Mouse (Mus musculus) neural tube, embryonic 10.5 days (tissue): Measurements from ENCODE around the gene Ceacam9.
A peak's percentile ranks its signal among the peaks of the same experiment; 100 is the strongest.
"Not testable (repeated sequence)": the region's sequence is repeated elsewhere in the genome, so short reads cannot be mapped to it uniquely, and the experiment has no call there.

Experiments used
- DNase-seq: peaks from one replicate; pipeline ENCODE4 v3.0.0-alpha.2; 2017; ENCODE audit warnings: low spot score; ENCODE audit errors: extremely low spot score

Gene Ceacam9

DNA sequence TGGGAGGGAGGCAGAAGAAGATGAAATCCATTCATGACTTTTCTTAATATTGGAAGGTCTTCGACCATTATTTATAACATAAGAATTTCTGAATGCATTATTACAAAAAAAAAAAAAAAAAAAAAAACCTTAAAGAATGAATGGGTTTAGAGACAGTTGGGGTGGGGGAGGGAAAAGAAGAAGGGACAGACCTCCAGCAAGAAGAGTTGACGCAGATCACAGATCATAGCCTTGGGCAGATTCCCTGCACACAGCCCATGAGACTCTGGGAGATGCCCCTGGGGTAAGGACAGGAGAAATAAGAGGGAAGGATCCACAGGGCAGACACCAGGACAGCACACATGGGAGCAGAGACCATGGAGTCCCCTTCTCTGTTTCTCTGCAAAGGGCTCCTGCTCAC lies at the start of gene Ceacam9:
TSS of gene Ceacam9 (plus strand) at position 301 of the 400 bp plus-strand sequence.
- DNase-seq, result no peak

GRCm38 (mm10) chr7:16673823-16674222 lies 47.9 kb upstream of the Ceacam9 start:
- DNase-seq, result no peak

- not testable (repeated sequence) for DNase-seq
Measured at GRCm38 (mm10) chr7:16674699-16675098, 47.0 kb upstream of the Ceacam9 start.

DNA sequence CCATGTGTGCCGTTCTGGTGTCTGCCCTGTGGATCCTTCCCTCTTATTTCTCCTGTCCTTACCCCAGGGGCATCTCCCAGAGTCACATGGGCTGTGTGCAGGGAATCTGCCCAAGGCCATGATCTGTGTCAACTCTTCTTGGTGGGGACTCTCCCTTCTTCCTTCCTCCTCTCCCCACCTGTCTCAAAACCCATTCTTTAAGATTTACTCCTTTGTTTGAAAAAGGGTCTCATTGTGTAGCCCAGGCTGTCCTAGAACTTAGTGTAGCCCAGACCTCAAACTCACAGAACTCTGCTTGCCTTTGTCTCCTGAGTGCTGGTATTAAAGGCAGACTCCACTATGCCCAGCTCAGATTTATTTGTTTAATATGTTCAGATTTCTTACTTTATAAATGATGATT lies 46.1 kb upstream of the Ceacam9 start, which contains the start of gene Ceacam15:
TSS of gene Ceacam15 (minus strand) at position 101 of the 400 bp plus-strand sequence.
- no peak for DNase-seq

DNA sequence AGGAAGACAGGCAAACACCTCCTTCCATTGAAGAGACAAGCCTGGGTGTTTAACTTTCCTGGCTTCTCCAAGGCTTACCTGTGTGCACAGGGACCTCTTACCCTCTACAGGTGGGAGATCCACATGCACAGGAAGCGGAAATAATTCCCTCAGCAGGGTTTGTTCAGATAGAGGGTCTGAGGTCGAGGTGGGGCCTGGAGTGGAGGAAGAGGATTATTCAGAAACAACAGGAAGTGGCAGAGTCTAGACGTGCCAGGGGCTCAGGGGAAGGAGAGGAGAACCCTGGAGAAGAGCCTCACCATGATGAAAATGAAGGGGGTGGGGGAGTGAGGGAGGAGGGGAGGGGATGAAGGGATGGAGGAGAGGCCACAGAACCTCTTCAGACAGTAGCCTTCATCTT lies 41.5 kb upstream of the Ceacam9 start:
- not testable (repeated sequence) for DNase-seq

- no peak for DNase-seq
Measured at GRCm38 (mm10) chr7:16689196-16689595, 32.5 kb upstream of the Ceacam9 start.

- no peak for DNase-seq
Measured at GRCm38 (mm10) chr7:16695025-16695424, 26.7 kb upstream of the Ceacam9 start.

DNA sequence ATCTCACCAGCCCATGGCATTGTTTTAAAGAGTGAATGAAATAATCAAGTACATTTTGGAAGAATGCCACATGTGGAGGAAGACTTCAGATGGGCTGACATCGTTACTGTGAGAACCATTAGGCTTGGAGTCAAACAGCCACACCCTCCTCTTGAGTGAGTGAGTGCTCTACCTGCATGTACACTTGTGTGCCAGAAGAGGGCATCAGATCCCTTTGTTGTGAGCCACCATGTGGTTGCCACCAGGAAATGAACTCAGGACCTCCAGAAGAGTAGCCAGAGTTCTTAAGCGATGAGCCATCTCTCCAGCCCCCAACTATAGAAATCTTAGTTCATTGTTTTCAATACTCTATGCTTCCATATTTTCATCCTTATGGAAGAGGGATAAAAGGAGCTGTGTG lies 22.7 kb upstream of the Ceacam9 start:
- DNase-seq, result no peak

DNA sequence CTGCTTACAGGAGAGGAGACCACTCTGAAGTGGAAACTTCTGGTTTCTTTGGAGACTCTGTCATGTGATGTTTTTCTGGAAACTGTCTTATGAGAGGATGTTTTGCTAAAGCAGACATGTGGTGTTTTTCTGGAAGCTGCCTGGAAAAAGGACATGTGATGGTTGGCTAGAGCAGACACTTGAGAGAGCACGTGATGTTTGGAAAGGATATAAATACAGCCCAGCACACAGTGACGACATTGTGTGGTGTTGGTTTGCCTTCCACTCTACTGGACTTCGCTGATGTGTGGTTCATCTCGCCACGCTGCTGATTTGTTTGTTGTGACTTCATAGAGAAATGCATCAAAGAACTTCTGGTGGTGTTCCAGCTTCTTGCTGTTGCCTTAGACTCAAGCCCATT lies 21.1 kb upstream of the Ceacam9 start:
- no peak for DNase-seq

DNA sequence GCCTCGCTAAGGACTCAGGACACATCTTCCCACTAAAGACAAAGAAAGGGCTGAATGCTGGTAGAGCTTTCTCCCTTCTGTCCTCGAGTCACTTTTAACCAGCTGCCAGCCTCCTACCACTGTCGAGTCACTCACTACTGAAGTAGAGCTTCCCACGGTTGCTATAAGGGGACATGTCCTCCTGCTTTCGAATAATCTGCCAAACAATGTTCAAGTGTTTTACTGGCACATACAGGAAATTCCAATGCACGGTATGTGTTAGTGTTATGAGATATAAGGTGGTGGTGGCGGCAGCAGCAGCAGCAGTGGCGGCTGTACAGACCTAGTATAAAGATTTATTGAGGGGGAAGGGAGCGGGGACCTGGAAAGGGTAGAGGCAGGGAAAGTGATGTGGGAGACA lies 15.3 kb upstream of the Ceacam9 start:
- DNase-seq, result no peak

DNA sequence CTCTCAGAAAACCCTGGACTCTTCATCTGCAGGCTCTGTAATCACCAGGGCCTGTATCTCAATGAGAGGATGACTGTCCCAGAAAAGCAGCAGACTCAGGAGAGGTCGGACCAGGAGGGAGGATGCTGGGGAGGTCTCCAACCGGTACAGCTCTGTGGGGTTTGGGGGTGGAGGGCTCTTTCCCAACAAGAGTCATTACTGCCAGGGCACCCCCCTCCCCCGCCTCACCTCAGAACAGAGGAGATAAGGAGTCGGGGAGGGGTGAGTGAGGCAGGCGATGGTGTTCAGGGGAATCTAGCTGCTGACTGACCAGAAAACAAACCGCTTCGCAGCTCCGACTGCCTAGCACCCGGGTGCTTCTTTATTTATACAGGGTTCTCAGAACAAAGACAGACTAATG lies 13.5 kb upstream of the Ceacam9 start:
- DNase-seq, result no peak

DNA sequence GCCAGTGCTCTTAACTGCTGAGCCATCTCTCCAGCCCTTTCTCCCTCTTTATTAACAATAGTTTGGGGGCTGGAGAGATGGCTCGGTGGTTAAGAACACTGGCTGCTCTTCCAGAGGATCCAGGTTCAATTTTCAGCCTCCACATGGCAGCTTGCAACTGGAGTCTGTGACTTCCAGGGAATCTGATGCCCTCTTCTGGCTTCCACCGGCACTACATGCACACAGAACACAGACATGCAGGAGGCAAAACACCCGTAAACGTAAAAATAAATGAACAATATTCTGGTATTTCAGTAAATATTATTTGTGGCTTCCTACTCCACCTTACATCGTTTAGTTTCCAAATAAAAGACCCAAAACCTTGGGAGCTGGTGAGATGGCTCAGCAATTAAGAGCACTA lies 11.1 kb upstream of the Ceacam9 start:
- peak; percentile 27 for DNase-seq

DNA sequence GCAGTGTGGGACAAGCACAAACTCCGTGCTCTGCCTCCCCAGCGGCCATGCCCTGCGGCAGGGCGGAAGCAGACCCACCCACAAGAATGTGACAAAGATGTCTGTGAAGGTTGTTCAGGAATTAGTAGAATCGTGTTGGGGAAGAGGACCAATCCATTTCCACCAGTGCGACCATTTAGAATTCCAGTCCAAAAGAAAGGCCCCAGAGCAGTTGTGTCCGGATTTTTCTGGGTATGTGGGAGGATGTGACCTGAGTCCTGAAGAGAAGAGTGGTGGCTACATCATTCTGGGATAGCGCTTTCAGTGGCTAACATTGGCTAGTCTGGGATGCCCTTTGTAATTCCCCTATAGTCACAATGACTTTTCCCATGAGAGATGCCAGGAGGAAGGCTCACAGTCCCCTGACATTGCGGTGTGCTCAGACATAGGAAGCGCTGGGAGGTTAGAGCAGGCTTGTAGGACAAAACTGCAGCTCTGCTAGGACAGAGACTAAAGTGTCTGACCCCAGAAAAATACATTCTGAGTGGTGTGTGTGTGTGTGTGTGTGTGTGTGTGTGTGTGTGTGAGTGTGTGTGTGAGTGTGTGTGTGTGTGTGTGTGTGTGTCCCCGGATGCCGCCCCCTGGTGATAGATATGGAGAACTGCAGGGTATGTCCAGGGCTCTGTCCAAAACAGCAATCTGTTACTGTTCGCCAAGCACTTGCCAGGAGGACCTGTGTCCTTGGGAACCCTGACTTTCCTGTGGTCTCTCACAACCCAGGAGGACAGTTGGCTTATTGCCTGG lies 8.9 kb upstream of the Ceacam9 start:
- no peak for DNase-seq

GRCm38 (mm10) chr7:16716456-16717152 lies 5.1 kb upstream of the Ceacam9 start:
- DNase-seq, result not testable (repeated sequence)

DNA sequence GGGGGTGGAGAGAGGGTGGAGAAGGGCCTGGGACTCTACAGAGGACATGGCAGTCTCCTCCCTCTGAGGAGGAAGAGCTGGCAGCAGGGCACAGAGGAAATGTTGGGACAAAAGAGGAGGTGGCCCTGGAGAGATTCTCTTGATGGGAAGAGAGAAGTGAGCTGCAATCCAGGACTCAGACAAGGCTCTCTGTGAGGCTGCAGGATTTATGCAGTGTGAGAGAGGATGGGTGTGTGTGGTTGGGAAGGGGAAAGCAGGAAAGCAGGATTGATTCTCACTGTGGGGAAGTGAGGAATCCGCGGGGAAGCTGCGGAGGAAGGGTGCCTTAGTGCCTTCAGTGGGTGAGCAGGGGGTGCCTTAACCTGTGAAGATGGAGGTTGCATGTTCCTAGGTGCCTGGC lies 761 bp downstream of the Ceacam9 start:
- DNase-seq, result not testable (repeated sequence)

GRCm38 (mm10) chr7:16728596-16729348 lies 7.0 kb downstream of the Ceacam9 start:
- peak; percentile 71 for DNase-seq

GRCm38 (mm10) chr7:16729563-16729962 lies 7.8 kb downstream of the Ceacam9 start:
- DNase-seq, result peak; percentile 40

GRCm38 (mm10) chr7:16730791-16731190 lies 9.1 kb downstream of the Ceacam9 start:
- no peak for DNase-seq

DNA sequence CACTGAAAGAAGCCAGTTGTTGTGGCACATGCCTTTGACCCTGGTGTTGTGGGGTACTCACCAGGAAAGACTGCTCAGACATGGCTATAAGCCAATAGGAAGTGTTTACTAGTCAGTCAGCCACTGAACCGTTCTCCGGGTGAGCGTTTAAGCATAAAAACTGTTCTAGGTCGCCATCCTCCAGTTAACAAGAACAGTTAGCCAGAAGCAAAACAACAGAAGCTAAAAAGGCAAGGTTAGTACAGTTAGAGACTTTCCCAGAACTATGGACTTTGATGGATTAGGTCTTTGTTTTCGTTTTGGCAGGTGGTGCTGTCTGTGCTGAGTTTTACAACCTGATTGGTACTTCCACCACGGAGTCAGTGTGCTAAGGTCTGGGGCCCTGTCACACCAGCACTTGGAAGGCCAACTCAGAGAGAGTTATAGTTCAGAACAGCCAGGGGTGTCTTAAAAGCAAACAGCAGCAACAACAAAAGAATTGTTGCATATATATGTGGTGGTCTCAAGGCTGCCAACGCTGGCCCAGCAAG lies 10.2 kb downstream of the Ceacam9 start:
- no peak for DNase-seq

- DNase-seq, result no peak
Measured at GRCm38 (mm10) chr7:16737606-16738072, 15.9 kb downstream of the Ceacam9 start.

DNA sequence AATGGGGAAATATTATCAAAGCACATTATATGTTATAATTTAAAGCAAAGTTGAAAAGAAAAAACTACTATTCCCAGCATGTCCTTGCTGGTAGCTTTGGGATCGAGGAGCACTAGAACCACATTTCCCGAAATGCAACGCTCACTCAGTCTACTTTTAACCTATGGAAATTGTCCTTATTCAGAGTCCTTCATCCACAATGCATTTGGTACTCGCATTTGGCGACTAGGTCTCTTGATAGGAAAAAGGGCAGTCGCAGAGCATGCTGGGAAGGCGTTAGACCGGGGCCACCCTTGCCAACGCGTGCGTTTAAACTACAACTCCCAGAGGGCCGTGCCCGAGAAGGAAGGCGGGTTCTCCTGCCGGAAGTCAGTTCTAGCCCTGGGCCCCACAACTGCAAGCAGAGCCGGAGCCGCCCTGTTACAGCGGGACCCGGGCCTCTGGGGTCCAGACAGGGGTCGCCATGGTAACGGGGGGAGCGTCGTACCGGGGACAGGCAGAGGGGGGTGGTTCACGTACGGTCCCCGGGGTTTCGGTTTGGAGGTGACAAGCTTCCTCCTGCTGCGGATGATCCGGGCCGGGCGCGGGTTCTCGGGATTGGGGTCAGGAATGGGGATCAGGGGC lies 16.5 kb downstream of the Ceacam9 start, which contains the start of gene Ap2s1:
TSS of gene Ap2s1 (plus strand) at position 338 of the 624 bp plus-strand sequence.
- peak; percentile 93 for DNase-seq
